Mouse (Mus musculus): ENCODE results near the gene Entpd3. TPM values are rescaled to one million over a fixed set of nuclear protein-coding genes. Genes with fewer than 3 reads are reported as not detected.

The Entpd3 gene
- 0.07 and 0.09 TPM in 2 replicates for polyA plus RNA-seq (2015; fragmentation: Nextera tagmentation; extraction: Ambion mirVana)

DNA sequence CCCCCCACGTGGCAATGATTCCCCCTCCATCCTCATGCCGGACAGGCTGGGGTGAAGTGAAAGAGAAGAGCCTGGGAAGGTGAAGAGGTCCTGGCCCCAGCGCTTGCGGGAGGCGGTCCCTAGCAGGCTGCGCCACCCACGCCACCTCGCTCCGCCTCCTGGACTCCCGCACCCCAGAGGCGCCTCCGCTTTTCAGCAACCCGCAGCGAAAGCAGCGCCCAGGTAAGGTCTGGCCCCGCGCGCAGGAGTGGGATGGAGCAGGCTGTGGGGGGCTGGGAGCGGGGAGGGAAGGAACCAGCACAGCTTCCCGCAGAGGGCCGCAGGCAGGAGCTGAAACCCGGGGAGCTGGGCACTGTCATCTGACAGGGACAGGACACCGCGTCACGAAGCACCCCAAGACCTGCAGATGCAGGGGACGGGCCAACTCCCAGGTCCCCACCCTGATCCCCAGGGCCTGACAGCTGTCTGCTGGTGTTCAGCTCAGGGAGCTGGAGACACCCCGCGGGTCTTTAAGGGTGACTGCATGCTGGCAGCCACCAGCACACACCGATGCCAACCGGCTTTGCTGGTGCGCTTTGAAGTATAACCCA, at the start of gene Entpd3:
Gene Entpd3, plus strand, starts transcription at position 157 of the 590 bp plus-strand sequence.
- Histone ChIP-seq H3K4me2 (peak within 1 kb of the TSS; percentile 64), H3K4me3 (replicated peaks) (peak within 1 kb of the TSS; percentile 46), H3K27me3 (peaks cover 48% of the 10 kb centered on the region), H3K9ac (0 out of 2 replicates have a peak within 1 kb of the TSS, but pooled peaks have one; percentile 6), H3K4me1 (replicated peaks) (peaks cover 7% of the 10 kb centered on the region), H3K9me3 (replicated peaks) (no peaks in the 10 kb centered on the region), H3K27ac (no peak within 1 kb of the TSS), H3K36me3 (no peaks in the 10 kb centered on the region)
- DNase-seq (no peak), ATAC-seq (ENCODE audit: low read depth) (peak; percentile 41; the same call in 1 of the 2 replicates)
- 2% methylated on average over 31 of the region's 31 CpGs for WGBS (ENCODE audit: insufficient replicate concordance)

DNA sequence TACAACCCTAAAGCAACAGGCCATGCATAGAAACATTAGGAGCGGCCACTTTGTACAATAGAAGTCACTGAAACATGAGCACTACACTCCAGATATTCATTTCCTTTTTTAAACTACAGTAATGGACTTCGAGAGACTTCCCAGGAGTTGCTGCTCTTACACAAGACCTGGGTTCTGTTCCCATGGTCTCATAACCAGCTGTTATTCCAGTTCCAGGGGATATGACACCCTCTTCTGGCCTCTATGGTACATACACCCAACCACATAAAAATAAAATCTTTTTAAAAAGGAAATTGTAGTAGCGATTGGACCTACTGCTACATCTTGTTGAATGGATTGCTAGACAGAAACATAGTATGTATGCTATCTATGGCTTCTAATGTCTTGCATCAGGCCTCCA, 48.1 kb upstream of the Entpd3 start:
- Histone ChIP-seq H3K4me3 (replicated peaks) (peak overlapping the region; percentile 99), H3K4me1 (replicated peaks) (peaks cover 22% of the 10 kb centered on the region), H3K9me3 (replicated peaks) (no peaks in the 10 kb centered on the region), H3K36me3 (peaks cover 27% of the 10 kb centered on the region), H3K4me2 (peak overlapping the region; percentile 96), H3K27me3 (no peaks in the 10 kb centered on the region), H3K9ac (peak overlapping the region; percentile 99; the same call in 1 of the 2 replicates), H3K27ac (no peak overlapping the region)
- 77% methylated on average over 3 of the region's 3 CpGs for WGBS (ENCODE audit: insufficient replicate concordance)
- ATAC-seq (ENCODE audit: low read depth) (no peak), DNase-seq (no peak)

DNA sequence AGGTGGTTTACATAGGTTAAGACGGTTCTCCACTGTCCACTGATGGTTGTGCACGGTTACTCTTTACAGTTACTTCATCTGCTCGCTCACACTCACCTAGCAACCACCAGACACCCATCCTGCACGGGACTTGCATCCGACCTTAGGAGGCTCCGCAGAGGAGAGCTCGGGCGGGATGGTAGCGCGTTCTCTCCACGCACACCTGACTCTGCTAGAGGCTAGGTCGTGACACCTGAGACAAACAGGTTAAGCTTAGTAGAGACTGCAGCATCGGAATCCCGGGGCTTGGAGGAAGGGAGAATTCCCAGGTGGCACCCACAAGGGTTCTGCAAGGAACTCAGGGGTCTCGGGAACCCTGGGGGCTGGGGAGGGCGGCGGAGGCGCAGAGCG, 47.6 kb upstream of the Entpd3 start, which contains the start of gene Eif1b:
Gene Eif1b, plus strand, starts transcription at position 223 of the 390 bp plus-strand sequence.
- peaks cover 27% of the 10 kb centered on the region for H3K36me3 ChIP-seq
- H3K27ac ChIP-seq, result peak within 1 kb of the TSS; percentile 95
- DNase-seq, result no peak

DNA sequence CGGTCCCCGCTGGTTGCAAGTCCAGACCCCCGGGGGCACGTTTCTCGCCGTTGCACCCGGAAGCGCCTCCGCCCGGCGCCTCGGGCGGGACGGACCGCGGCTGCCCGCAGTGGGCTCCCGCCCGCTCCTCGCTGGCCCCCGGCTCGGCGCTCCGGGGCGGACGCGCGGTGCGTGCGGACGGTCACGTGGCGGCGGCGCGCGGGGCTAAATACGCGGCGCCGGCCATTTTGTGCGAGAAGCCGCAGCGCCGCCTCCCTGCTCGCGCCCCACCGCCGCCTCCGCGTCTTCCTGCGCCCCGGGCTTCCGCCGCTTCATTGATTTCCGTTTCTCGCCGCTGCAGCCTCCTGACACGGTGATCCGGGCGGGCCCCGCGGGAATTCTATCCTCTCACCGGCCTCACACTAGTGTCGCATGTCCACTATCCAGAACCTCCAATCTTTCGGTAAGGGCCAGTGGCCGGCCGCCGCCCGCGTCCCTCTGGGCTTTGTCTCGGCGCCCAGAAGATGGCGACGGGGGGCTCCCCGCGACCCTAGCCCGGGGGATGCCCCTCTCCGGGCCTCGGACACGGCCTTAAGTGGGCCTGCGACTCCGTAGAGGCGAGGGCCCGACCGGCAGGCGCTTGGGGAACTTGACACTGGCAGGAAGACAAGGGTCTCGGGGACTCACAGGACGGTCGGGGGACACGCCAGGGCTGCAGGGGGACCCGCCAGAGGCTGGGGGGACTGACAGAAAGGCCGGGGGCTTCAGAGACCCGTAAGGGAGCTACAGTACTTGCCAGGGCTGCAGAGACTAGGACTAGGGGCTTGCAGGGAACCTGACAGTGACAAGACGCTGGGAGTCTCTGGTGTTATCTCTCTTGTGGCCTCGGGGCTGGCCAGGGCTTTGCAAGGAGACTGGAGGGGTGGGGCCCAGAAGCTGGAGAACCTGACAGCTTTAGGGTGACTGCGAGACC, 46.9 kb upstream of the Entpd3 start:
- DNase-seq (peak; percentile 76), ATAC-seq (ENCODE audit: low read depth) (peak; percentile 91)
- H3K9me3 ChIP-seq (replicated peaks), result no peaks in the 10 kb centered on the region
- H3K27ac ChIP-seq, result peak overlapping the region; percentile 95
- no peaks in the 10 kb centered on the region for H3K27me3 ChIP-seq
- WGBS (ENCODE audit: insufficient replicate concordance), result under 1% methylated on average over 95 of the region's 97 CpGs
- H3K9ac ChIP-seq, result peak overlapping the region; percentile 99
- H3K4me1 ChIP-seq (replicated peaks), result peaks cover 22% of the 10 kb centered on the region
- peak overlapping the region; percentile 99 for H3K4me3 ChIP-seq (replicated peaks)
- peak overlapping the region; percentile 96 for H3K4me2 ChIP-seq
- H3K36me3 ChIP-seq, result peaks cover 27% of the 10 kb centered on the region

More for the DNA sequence above, 47.6 kb upstream of the Entpd3 start, which contains the start of gene Eif1b:
- WGBS (ENCODE audit: insufficient replicate concordance), result 6% methylated on average over 19 of the region's 19 CpGs
- H3K9me3 ChIP-seq (replicated peaks), result no peaks in the 10 kb centered on the region
- peaks cover 22% of the 10 kb centered on the region for H3K4me1 ChIP-seq (replicated peaks)
- peak within 1 kb of the TSS; percentile 96 for H3K4me2 ChIP-seq
- H3K4me3 ChIP-seq (replicated peaks), result peak within 1 kb of the TSS; percentile 99
- no peaks in the 10 kb centered on the region for H3K27me3 ChIP-seq
- ATAC-seq (ENCODE audit: low read depth), result peak; percentile 25
- peak within 1 kb of the TSS; percentile 99 for H3K9ac ChIP-seq

DNA sequence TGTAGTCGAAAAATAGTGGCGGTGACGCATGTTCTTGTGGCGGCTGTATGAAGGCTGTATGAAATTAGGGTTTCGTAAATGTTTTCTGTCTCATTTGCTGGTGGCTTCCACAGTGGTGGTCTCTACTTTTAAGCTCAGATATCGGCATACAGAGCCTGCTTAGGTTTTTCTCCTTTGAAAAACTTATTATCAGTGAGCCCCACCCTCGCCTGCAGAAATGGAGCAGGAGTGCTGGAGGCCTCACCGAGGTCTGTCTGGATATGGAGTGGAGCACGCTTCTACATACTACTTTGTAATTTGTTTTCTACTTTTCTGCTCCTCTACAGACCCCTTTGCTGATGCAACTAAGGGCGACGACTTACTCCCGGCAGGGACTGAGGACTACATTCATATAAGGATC, 45.8 kb upstream of the Entpd3 start:
- H3K27ac ChIP-seq, result peak overlapping the region; percentile 95
- WGBS (ENCODE audit: insufficient replicate concordance), result 54% methylated on average over 12 of the region's 12 CpGs

DNA sequence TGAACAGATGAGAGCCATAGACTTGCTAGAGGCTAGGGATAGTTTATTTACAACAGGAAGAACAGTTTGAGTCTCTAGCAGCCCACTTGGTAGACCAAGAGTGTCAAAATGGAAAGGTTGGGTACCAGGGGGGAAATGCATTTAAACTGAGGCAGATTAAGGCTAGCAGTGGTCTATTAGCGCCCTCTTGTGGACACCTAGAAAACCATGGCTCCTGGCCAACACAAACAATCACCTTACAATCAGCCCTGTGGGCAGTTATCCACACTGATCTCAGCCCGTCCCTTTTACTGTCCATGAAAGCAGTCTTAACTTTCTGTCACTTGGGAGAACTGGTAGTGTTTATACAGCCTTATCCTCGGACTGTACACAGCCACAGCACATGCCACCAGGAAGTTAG, 42.9 kb upstream of the Entpd3 start:
- 0 out of 2 replicates have a peak, but pooled peaks cover 3% of the 10 kb centered on the region for H3K27me3 ChIP-seq
- no peak overlapping the region for H3K27ac ChIP-seq
- WGBS (ENCODE audit: insufficient replicate concordance), result 2% methylated on average over 3 of the region's 3 CpGs
- no peak overlapping the region for H3K4me3 ChIP-seq (replicated peaks)
- H3K36me3 ChIP-seq, result peaks cover 27% of the 10 kb centered on the region
- no peaks in the 10 kb centered on the region for H3K9me3 ChIP-seq (replicated peaks)
- DNase-seq (peak; percentile 45), ATAC-seq (ENCODE audit: low read depth) (no peak)
- H3K4me2 ChIP-seq, result no peak overlapping the region
- no peak overlapping the region for H3K9ac ChIP-seq
- H3K4me1 ChIP-seq (replicated peaks), result peaks cover 20% of the 10 kb centered on the region

More for the DNA sequence above, 45.8 kb upstream of the Entpd3 start:
- peak overlapping the region; percentile 99 for H3K4me3 ChIP-seq (replicated peaks)
- ATAC-seq (ENCODE audit: low read depth) (no peak), DNase-seq (peak; percentile 15)
- no peaks in the 10 kb centered on the region for H3K27me3 ChIP-seq
- peaks cover 27% of the 10 kb centered on the region for H3K36me3 ChIP-seq
- peaks cover 22% of the 10 kb centered on the region for H3K4me1 ChIP-seq (replicated peaks)
- H3K4me2 ChIP-seq, result peak overlapping the region; percentile 96
- H3K9ac ChIP-seq, result peak overlapping the region; percentile 99
- no peaks in the 10 kb centered on the region for H3K9me3 ChIP-seq (replicated peaks)

DNA sequence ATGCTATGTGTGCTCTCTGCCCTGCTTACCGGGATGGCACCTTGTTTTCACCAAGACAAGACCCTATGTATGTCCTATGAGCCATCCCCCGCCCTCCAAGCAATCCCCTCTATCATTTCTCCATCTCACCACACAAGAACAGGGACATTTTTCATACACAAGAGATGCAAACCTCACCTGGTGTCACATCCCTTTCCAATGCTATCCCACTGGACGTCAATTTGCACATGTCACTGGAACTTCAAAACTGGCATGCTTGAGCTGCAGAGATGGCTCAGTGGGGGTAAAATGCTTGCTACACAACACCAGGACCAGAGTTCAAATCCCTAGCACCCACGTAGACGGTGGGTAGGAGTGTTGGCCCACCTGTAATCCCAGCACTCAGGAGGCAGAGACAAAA, 41.6 kb upstream of the Entpd3 start:
- no peak for DNase-seq
- H3K27ac ChIP-seq, result no peak overlapping the region
- no peak overlapping the region for H3K4me3 ChIP-seq (replicated peaks)
- no peak overlapping the region for H3K4me2 ChIP-seq
- H3K9me3 ChIP-seq (replicated peaks), result no peaks in the 10 kb centered on the region
- no peak overlapping the region for H3K9ac ChIP-seq
- H3K27me3 ChIP-seq, result 0 out of 2 replicates have a peak, but pooled peaks cover 3% of the 10 kb centered on the region
- H3K36me3 ChIP-seq, result peaks cover 27% of the 10 kb centered on the region
- WGBS (ENCODE audit: insufficient replicate concordance), result 72% methylated on average over 5 of the region's 5 CpGs
- no peak for ATAC-seq (ENCODE audit: low read depth)
- peaks cover 19% of the 10 kb centered on the region for H3K4me1 ChIP-seq (replicated peaks)

DNA sequence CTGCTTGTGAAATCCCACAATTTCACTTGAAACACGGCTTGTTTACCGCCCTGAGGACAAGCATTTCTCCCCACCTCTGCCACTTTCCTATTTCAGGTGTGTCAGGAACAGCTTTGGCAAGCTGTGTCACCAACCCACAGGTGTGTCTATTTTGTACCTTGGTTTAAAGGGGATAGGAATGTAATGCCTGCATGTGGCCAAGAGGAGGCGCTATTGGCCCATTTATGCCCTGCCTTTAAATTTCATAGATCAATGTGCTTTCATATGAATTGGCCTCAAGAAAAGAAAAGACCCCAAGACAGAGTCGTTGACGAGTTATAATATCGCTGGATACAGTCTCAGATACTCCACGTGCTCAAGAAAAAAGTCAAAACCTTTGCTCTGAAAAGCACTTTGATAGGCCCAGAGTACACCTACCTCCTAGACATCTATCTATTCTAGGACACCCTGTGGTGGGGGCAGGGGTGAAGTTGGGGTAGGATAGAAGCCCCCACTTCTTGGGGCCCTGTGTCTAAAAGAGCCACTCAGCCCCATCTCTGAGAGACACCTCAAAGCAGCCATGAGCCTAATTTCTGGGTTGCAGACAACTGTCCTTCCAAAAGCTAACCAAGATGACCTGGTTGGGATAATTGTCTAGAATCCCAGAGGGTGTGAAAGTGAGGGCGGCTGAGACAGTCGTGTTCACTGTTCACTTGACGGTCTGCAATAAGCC, 38.3 kb upstream of the Entpd3 start:
- Histone ChIP-seq H3K27ac (no peak overlapping the region), H3K4me2 (no peak overlapping the region), H3K9ac (no peak overlapping the region), H3K4me3 (replicated peaks) (no peak overlapping the region), H3K4me1 (replicated peaks) (0 out of 2 replicates have a peak, but pooled peaks cover 4% of the 10 kb centered on the region), H3K9me3 (replicated peaks) (peaks cover under 1% of the 10 kb centered on the region; the same call in 1 of the 2 replicates), H3K27me3 (0 out of 2 replicates have a peak, but pooled peaks cover 3% of the 10 kb centered on the region), H3K36me3 (peaks cover 1% of the 10 kb centered on the region)
- ATAC-seq (ENCODE audit: low read depth), result no peak
- 26% methylated on average over 10 of the region's 10 CpGs for WGBS (ENCODE audit: insufficient replicate concordance)
- DNase-seq, result no peak

DNA sequence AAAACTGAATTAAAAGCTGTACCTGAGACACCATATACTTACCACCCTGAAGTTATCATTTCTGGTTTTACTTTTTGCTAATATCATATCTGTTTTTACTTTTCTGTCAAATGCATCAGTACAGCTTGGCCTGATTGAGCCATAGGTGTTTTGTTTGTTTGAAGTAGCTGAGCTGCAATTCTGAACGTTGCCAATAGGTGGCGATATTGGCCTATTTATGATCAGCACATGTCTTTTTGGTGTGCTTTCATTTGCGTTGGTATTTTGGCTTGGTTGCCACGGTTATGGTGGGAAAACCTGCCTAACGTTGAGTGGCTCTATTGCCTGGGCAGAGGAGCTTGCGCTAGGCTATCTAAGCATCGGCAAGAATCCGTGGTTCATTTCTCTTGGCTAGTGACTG, 37.6 kb upstream of the Entpd3 start:
- H3K4me3 ChIP-seq (replicated peaks), result no peak overlapping the region
- H3K4me2 ChIP-seq, result no peak overlapping the region
- 9% methylated on average over 8 of the region's 8 CpGs for WGBS (ENCODE audit: insufficient replicate concordance)
- DNase-seq, result peak; percentile 55
- 0 out of 2 replicates have a peak, but pooled peaks cover 4% of the 10 kb centered on the region for H3K4me1 ChIP-seq (replicated peaks)
- no peak overlapping the region for H3K9ac ChIP-seq
- H3K27ac ChIP-seq, result no peak overlapping the region
- no peak for ATAC-seq (ENCODE audit: low read depth)
- no peaks in the 10 kb centered on the region for H3K36me3 ChIP-seq
- peaks cover 4% of the 10 kb centered on the region; the same call in 1 of the 2 replicates for H3K9me3 ChIP-seq (replicated peaks)
- H3K27me3 ChIP-seq, result 0 out of 2 replicates have a peak, but pooled peaks cover 3% of the 10 kb centered on the region

DNA sequence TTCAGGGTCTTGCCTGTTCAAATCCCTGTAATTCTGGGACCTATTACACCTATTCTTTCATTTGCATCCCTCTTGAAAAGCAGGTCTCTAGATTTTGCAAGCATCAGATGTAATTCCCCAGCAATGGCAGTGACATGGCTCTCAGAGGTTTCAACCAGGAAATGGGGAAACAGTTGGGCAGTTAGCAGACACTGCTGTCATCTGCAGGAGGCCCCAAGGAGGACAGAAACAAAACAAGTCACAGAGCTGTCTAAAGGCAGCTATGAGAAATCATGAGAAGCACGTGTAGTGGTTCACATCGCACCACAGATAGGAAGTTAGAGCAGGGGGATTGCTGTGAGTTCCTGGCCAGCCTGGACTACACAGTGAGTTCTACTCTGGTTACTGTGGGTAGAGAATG, 35.2 kb upstream of the Entpd3 start:
- H3K27me3 ChIP-seq, result 0 out of 2 replicates have a peak, but pooled peaks cover 3% of the 10 kb centered on the region
- H3K4me1 ChIP-seq (replicated peaks), result 0 out of 2 replicates have a peak, but pooled peaks cover 4% of the 10 kb centered on the region
- no peak overlapping the region for H3K9ac ChIP-seq
- WGBS (ENCODE audit: insufficient replicate concordance), result 30% methylated on average over 2 of the region's 2 CpGs
- H3K36me3 ChIP-seq, result no peaks in the 10 kb centered on the region
- no peak overlapping the region for H3K4me3 ChIP-seq (replicated peaks)
- no peak overlapping the region for H3K4me2 ChIP-seq
- ATAC-seq (ENCODE audit: low read depth) (no peak), DNase-seq (no peak)
- H3K27ac ChIP-seq, result no peak overlapping the region
- H3K9me3 ChIP-seq (replicated peaks), result peaks cover 4% of the 10 kb centered on the region; the same call in 1 of the 2 replicates
